Mouse (Mus musculus): Measurements from ENCODE around the gene Elmsan1. TPM values are rescaled to one million over a fixed set of nuclear protein-coding genes. Genes with fewer than 3 reads are reported as not detected.

Elmsan1 gene
- total and polyA plus RNA-seq, 3 experiments: 2.2 to 14.3 (median 5.6) TPM

- no peak overlapping the region for H3K4me3 ChIP-seq (replicated peaks in 1 of 3; ENCODE audit: low read depth in 2 of 3, low read length in 2 of 3, poor library complexity in 1 of 3)
- H3K4me2 ChIP-seq (ENCODE audit: insufficient read depth, low read depth, poor library complexity, severe bottlenecking): no peak overlapping the region
- H3K36me3 ChIP-seq (replicated peaks in 1 of 2; ENCODE audit: control insufficient read depth in 1 of 2, insufficient read depth in 1 of 2, low read length in 1 of 2): peaks cover 47 to 96% of the 10 kb centered on the region in 2 experiments
- H3K9ac ChIP-seq (ENCODE audit: insufficient read depth, low read depth): no peak overlapping the region
- H3K27me3 ChIP-seq (replicated peaks): no peaks in the 10 kb centered on the region
- dilution Hi-C loops (cut with MboI; ENCODE audit: extremely low pct_ligation_motif_present, extremely low pct_unique_long_range_greater_than_20kb, low sequenced_read_pairs) (no loop called here), in situ Hi-C loops (cut with MboI; ENCODE audit: low pct_ligation_motif_present, low pct_unique_long_range_greater_than_20kb, low sequenced_read_pairs) (loop anchor here (10.0 kb wide), 1 partner anchor 83 kb away; no protein-coding TSS in a partner anchor)
- peaks cover 0 to 17% of the 10 kb centered on the region in 2 experiments; a peak in 2 of 4 replicates for H3K4me1 ChIP-seq (ENCODE audit: control insufficient read depth in 1 of 2, insufficient read depth in 2 of 2)
- H3K27ac ChIP-seq (ENCODE audit: insufficient read depth, low read depth): no peak overlapping the region
- no peaks in the 10 kb centered on the region; the same call in 1 of the 2 replicates for H3K79me2 ChIP-seq (replicated peaks; ENCODE audit: control insufficient read depth, extremely low read depth, insufficient read depth, poor library complexity, severe bottlenecking)
- DNase-seq (ENCODE audit: extremely low read depth): peak; percentile 33
- TF ChIP-seq ZC3H11A (IDR thresholded peaks at IDR 0.05; ENCODE audit: low read depth, low read length) (peak; percentile 29; the same call in 1 of the 2 replicates), SMC3 (IDR thresholded peaks at IDR 0.05; ENCODE audit: low read depth, low read length) (peak; percentile 86), RAD21 (IDR thresholded peaks at IDR 0.05; ENCODE audit: low read depth, low read length) (peak; percentile 78), CTCF (conservative IDR thresholded peaks at IDR 0.05 in 1 of 2, IDR thresholded peaks at IDR 0.05 in 1 of 2; ENCODE audit: low read depth in 2 of 2, low read length in 2 of 2) (peak; percentile 56 to 80), MAX (IDR thresholded peaks at IDR 0.05; ENCODE audit: low read length) (no peak)
- H3K9me3 ChIP-seq (replicated peaks; ENCODE audit: low read length): no peaks in the 10 kb centered on the region
Observed at GRCm38 (mm10) chr12:84161616-84162433, 56.9 kb downstream of the Elmsan1 start.

GRCm38 (mm10) chr12:84161116-84161515, 57.6 kb downstream of the Elmsan1 start:
- H3K4me1 ChIP-seq (ENCODE audit: control insufficient read depth in 1 of 2, insufficient read depth in 2 of 2): peaks cover 0 to 13% of the 10 kb centered on the region in 2 experiments; a peak in 2 of 4 replicates
- TF ChIP-seq ZNF384 (IDR thresholded peaks at IDR 0.05; ENCODE audit: low read depth, low read length) (no peak), ZC3H11A (IDR thresholded peaks at IDR 0.05; ENCODE audit: low read depth, low read length) (no peak), JUN (IDR thresholded peaks at IDR 0.05; ENCODE audit: insufficient read depth, low read depth, low read length) (no peak), SMC3 (IDR thresholded peaks at IDR 0.05; ENCODE audit: low read depth, low read length) (no peak), NRF1 (IDR thresholded peaks at IDR 0.05; ENCODE audit: low read depth, low read length) (no peak), MAZ (IDR thresholded peaks at IDR 0.05; ENCODE audit: low read depth, low read length) (no peak), USF1 (IDR thresholded peaks at IDR 0.05; ENCODE audit: low read depth, low read length) (no peak), ETS1 (conservative IDR thresholded peaks at IDR 0.05; ENCODE audit: low read depth, low read length) (no peak), MYC (IDR thresholded peaks at IDR 0.05; ENCODE audit: low read depth, low read length) (no peak), MAFK (IDR thresholded peaks at IDR 0.05; ENCODE audit: insufficient replicate concordance, low read length) (no peak), NELFE (IDR thresholded peaks at IDR 0.05; ENCODE audit: low read depth, low read length) (no peak), UBTF (IDR thresholded peaks at IDR 0.05; ENCODE audit: low read depth, low read length) (no peak), TBP (conservative IDR thresholded peaks at IDR 0.05; ENCODE audit: low read depth, low read length) (no peak), PAX5 (IDR thresholded peaks at IDR 0.05; ENCODE audit: low read length) (no peak), MXI1 (IDR thresholded peaks at IDR 0.05; ENCODE audit: low read depth, low read length) (no peak), HCFC1 (IDR thresholded peaks at IDR 0.05; ENCODE audit: low read depth, low read length) (no peak), ELF1 (IDR thresholded peaks at IDR 0.05; ENCODE audit: low read depth, low read length) (no peak)
- H3K36me3 ChIP-seq (replicated peaks in 1 of 2; ENCODE audit: control insufficient read depth in 1 of 2, insufficient read depth in 1 of 2, low read length in 1 of 2): peaks cover 53 to 96% of the 10 kb centered on the region in 2 experiments
- H3K27ac ChIP-seq (ENCODE audit: insufficient read depth, low read depth): no peak overlapping the region
- H3K9ac ChIP-seq (ENCODE audit: insufficient read depth, low read depth): no peak overlapping the region
- no peak overlapping the region for H3K4me3 ChIP-seq (replicated peaks in 1 of 3; ENCODE audit: low read depth in 2 of 3, low read length in 2 of 3, poor library complexity in 1 of 3)
- no peaks in the 10 kb centered on the region for H3K27me3 ChIP-seq (replicated peaks)
- H3K79me2 ChIP-seq (replicated peaks; ENCODE audit: control insufficient read depth, extremely low read depth, insufficient read depth, poor library complexity, severe bottlenecking): no peaks in the 10 kb centered on the region
- in situ Hi-C loops (cut with MboI; ENCODE audit: low pct_ligation_motif_present, low pct_unique_long_range_greater_than_20kb, low sequenced_read_pairs): loop anchor here (10.0 kb wide), 1 partner anchor 84 kb away; no protein-coding TSS in a partner anchor
- H3K4me2 ChIP-seq (ENCODE audit: insufficient read depth, low read depth, poor library complexity, severe bottlenecking): no peak overlapping the region
- dilution Hi-C loops (cut with MboI; ENCODE audit: extremely low pct_ligation_motif_present, extremely low pct_unique_long_range_greater_than_20kb, low sequenced_read_pairs): no loop called here
- DNase-seq (ENCODE audit: extremely low read depth): no peak
- no peaks in the 10 kb centered on the region for H3K9me3 ChIP-seq (replicated peaks; ENCODE audit: low read length)
